Mouse (Mus musculus): ENCODE results near the gene Trim43a. TPM values are rescaled to one million over a fixed set of nuclear protein-coding genes. Genes with fewer than 3 reads are reported as not detected.

The Trim43a gene
- total RNA-seq, 2 experiments from 2014 or later, result 0.27 TPM; not detected in 1

Other genes starting within 250 kb of the Trim43a start
- 10 to 100 TPM; 11.7 to 13.9 TPM for gene Snx14, start 141.9 kb upstream of the Trim43a start, total RNA-seq (2021)
- gene Gm20537, start 124.3 kb upstream of the Trim43a start, total RNA-seq (2021), result 1 to 10 TPM in 1 of 2 experiments, not detected in 1; 1.3 TPM
- gene Syncrip, start 98.3 kb upstream of the Trim43a start, total RNA-seq (2021), result 10 to 100 TPM; 43.7 to 56.5 TPM
- 1 to 10 TPM; 6.1 to 6.4 TPM for gene Zfp949, start 32.9 kb upstream of the Trim43a start, total RNA-seq (2021)
- gene Mthfsl, start 139.4 kb downstream of the Trim43a start, total RNA-seq (2021), result 10 to 100 TPM; 10.6 to 11.6 TPM
- not detected for gene Bcl2a1d, start 151.0 kb downstream of the Trim43a start, total RNA-seq (2021)